Mouse (Mus musculus): ENCODE data around the gene Son.

- TF ChIP-seq CTCF (conservative IDR thresholded peaks at IDR 0.05; ENCODE audit: insufficient read depth, insufficient read length, low read depth, low read length) (no peak), POLR2A (IDR thresholded peaks at IDR 0.05; ENCODE audit: low read depth, low read length) (no peak)
These were observed 27.1 kb upstream of the Son start for GRCm38 (mm10) chr16:91620185-91620584.
